Mouse (Mus musculus): ENCODE measurements at regions not wholly inside any gene's neighbourhood (a gene's known extent, or its start where the extent isn't known, plus 50 kb on each side); places are given as distances from the start of the nearest gene placed in this dataset.

DNA sequence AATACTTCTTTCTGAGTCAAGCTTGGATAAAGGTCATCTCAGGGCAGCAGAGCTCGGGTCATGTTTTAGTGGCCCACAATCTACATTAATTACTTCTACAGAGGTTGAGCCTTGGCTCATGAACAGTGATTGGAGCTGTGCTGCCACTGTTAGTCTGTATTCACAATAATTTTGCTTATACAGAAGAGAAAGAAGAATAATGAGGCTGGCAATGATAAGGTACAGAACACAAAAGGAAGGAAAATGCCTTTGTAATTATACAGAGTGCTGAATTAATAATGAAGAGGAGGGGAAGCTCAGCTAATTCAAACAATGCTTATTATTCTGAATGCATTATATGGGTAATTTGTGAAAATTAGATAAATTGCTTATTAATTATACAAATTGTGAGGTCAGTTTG, 573.9 kb upstream of the Cblb start:
- no peak for DNase-seq (ENCODE audit: low spot score in 2 of 2)

- DNase-seq (ENCODE audit: low spot score in 2 of 2): no peak
Observed at GRCm38 (mm10) chr16:51475690-51476089, 555.3 kb upstream of the Cblb start.

- DNase-seq (ENCODE audit: low spot score in 2 of 2): no peak
Observed at GRCm38 (mm10) chr16:51496096-51496495, 534.9 kb upstream of the Cblb start.

DNA sequence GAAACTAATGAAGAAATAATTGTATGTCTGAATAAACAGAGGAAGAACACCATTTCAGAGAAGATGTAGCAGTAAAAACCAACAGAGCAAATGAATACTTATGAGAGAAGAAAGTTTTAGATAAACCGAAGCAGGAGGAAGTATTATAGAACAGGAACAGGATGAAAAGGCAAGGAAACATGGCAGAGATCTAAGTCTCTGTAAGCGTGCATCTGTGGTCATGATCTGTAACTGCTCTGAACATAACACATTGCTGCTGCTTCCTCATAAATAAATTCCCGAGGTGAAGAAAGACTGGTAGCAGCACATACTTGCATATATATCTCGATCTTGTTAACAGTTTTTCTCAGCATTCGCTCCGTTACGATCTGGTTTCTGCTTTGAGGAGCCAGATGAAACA, 533.2 kb upstream of the Cblb start:
- DNase-seq (ENCODE audit: low spot score in 2 of 2): no peak

- DNase-seq (ENCODE audit: low spot score in 2 of 2): no peak
Observed at GRCm38 (mm10) chr16:51517079-51517478, 513.9 kb upstream of the Cblb start.

DNA sequence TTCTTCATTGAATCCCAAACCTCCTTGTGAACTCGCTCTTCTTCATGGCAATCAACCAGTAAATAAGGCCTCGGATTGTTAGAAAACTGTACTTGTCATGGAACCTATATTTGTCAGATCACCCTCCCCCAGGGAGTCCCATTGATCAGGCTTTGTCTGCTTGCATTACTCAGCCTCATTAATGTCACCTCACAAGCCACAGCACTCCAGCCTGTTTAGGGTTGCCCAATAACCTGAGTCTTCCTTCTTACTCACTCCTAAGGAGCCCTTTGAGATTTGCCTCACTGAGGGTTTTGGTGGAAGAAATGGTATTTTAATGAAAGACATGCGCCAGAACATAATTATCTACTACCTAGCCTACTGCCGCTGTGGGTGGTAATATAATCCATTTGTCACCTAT, 510.3 kb upstream of the Cblb start:
- DNase-seq (ENCODE audit: low spot score in 2 of 2): no peak

DNA sequence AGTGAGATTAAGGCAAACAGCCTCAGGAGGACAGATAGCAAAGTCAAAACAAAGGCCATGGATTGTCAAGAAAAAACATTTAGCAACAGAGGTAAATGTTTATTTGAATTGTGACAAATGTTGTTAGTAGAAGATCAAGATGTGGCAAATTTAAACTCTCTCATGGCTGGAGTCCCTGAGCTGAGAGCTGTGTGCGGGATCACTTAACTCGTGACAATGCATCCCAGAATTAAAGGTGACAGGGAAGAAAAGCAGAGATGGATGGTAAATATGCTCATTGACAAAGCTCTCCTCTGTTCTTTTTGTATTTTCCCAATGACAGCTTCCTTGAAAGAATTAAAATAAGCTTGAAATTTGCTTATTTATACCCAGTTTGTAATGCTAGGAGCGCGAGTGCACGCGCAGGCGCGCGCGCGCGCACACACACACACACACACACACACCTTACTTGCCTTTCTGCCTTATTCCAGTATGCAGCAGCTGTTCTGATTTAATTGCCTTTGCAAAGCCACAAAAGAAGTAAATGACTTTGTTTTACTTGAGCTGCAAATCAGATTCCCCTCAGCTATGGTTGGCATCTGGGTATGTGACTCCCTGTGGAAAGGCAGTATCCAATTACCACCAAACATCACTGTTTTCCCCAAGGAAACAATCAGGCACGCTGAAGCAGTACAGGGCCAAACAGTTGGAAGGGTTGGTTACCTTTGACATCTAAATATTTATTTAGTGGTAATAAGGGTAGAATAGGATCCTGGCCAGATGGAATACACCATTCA, 509.5 kb upstream of the Cblb start:
- DNase-seq (ENCODE audit: low spot score in 2 of 2): no peak

DNA sequence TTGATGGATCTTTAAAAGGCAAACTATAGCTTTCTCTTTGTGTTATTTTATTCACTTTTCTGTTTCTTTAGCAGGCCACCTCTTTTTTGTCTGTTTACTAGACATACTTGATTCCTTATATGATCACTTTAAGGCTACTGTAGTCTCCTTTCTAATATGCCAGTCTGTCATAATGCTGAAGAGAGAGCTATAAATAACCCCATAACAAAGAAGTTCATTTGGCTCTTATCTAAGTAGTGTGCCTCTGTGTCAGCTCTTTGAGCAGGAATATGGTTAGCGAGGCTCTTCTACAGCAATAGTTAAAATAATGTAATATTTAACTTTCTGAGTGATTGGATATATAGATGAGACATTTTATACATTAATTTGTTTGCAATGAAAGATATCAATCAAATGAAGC, 507.0 kb upstream of the Cblb start:
- DNase-seq (ENCODE audit: low spot score in 2 of 2): no peak

DNA sequence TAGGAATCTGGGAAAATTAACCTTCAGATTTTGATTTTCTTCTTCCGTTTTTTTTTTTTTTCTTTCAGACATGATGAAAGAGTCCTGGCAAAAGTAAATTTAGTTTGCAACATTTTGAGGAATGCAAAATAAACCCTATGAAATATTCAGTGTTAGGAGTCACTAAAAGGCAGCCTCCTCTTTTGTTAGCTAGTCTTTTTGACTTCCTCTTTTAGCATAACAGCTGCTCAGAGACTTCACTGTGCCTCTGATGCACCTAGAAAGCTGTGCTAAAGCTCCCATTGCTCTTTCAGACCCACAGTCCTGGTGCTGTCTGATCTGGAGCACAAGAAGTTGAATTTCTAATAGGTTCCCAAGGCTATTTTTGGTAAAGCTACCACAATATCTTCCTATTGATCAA, 498.5 kb upstream of the Cblb start:
- no peak for DNase-seq (ENCODE audit: low spot score in 2 of 2)

- no peak for DNase-seq (ENCODE audit: low spot score in 2 of 2)
Observed at GRCm38 (mm10) chr16:51543769-51544168, 487.3 kb upstream of the Cblb start.

DNA sequence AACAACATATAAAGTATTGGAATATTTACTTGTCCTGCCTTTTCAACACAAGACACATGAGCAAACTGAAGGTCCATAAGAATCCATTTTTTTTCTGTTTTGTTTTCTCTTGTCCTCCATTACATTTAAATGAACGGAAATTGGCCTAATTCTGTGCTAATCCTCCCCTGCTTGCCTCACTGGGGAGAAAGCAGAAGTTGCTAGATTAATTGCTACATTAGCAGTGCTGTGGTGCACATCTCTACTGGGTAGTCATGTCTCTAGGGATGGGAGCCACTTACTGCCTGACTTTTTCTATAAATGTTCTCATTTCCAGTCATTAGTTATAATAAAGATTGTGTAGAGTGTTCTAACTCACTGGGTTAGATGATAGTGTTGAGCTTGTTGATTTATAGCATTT, 484.0 kb upstream of the Cblb start:
- DNase-seq (ENCODE audit: low spot score in 2 of 2): no peak

GRCm38 (mm10) chr16:51562866-51563658, 468.0 kb upstream of the Cblb start:
- DNase-seq (ENCODE audit: low spot score in 2 of 2): no peak

DNA sequence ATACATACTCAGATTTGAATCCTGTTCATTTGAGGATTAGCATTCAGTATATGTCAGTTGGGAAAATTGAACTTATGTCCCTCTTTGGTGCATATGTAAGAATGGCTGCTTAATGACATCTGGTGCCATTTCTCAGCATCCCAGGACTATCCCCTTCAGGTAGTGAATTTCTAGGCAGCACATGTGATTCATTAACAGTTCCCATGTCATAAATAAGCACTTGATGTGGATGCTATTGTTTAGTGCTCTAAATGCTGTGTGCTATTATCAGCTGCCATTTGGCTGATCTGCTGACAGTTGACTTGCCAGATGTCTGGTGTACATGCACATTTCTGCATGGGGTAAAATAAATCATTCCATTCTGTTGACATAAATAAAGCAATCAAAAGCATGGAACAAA, 467.0 kb upstream of the Cblb start:
- DNase-seq (ENCODE audit: low spot score in 2 of 2): no peak

GRCm38 (mm10) chr16:51577915-51578593, 453.0 kb upstream of the Cblb start:
- DNase-seq (ENCODE audit: low spot score in 2 of 2): no peak

DNA sequence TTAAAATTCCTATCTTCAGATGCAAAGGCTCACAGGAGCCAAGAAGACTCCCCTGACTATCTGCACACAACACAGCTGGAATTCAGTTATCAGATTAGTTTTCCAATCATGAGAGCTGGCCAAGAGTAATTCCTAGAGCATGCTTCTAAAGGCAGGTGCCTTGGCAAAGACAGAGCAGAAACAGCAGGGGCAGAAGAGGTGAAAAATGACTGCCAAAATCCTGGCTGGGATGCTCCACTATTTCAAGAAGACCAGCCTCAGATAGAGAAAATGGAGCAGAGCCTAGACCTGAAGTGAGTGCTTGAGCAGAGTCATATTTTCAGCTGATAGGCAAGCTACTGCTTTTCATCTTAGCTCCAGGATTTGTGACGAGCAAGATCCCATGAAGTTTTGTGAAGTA, 450.5 kb upstream of the Cblb start:
- no peak for DNase-seq (ENCODE audit: low spot score in 2 of 2)

DNA sequence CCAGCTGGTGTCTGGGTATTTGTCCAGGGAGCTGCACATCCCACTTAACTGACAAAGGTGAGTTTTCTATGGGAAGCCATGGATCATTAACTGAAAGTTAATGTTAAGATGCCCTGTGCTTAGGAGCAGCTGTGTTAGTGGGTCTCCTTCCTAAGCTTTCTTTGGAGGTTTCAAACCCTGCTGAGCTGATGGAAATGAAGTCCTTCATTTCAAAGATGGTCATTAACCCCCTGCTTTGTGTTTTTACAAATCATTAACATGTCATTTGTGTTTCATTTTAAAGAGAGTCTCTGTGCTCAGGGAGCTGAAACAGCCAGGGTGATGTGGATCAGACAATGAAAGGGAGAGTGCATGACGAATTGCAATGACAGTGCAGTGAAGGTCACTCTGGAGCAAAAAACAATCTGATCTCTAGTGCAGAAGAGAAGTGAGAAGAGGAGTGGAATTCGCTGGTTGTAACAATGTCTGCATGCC, 441.1 kb upstream of the Cblb start:
- DNase-seq (ENCODE audit: low spot score in 2 of 2): no peak

DNA sequence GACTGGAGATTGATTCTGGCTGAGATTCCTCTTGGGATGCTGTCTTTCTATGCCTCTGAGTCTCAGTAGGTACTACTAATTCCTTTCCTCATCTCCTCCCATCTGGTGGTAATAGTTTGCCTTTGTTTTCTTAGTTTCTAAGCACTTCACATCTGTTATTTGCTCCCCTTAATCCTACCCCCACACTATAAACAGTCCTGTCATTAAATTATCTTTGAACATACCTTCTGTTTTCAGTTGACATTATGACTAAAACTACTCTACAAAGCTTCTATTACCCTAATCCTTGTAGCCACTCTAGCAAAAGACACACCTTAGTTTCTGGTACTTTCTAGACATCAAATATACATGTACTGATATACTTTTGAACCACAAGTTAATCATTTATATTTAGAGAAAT, 413.4 kb upstream of the Cblb start:
- no peak for DNase-seq (ENCODE audit: low spot score in 2 of 2)

DNA sequence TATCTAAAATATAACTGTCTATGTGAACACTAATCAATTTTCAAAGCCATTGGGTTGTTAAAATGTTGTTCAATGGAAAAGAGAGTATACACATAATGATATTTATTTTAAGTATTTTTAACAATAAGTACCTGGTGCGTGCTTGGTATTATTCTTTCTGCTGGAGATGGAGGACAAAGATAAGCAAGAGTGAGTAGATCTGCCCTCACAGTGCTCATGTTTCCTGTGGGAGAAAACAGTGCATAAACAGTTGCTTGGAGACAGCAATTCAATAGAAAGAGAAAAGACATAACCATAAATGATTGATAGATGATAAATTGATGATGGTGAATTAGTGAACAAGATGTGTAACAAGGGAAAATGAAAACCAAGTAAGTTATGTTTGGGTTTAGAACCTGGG, 384.4 kb upstream of the Cblb start:
- no peak for DNase-seq (ENCODE audit: low spot score in 2 of 2)

DNA sequence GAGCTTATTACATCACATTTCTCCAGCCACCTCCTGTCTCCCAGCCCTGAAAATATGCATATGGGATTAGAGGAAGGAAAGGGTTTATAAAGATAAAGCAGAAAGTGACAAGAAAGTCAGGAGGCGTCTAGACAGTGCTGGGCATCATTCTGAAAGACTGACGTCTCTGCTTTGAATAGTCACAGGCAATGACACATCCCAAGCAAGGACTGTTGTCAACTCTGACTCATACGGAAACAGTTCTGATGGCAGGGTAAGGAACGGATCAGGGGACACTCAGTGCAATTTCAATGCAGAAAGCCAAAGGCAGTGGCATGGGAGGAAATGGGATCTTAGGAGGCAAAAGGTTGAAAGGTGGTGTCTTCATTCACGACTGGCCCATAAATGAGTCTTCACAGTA, 380.9 kb upstream of the Cblb start:
- no peak for DNase-seq (ENCODE audit: low spot score in 2 of 2)

GRCm38 (mm10) chr16:51650683-51651082, 380.3 kb upstream of the Cblb start:
- DNase-seq (ENCODE audit: low spot score in 2 of 2): no peak

- no peak for DNase-seq (ENCODE audit: low spot score in 2 of 2)
Observed at GRCm38 (mm10) chr16:51661693-51662092, 369.3 kb upstream of the Cblb start.

DNA sequence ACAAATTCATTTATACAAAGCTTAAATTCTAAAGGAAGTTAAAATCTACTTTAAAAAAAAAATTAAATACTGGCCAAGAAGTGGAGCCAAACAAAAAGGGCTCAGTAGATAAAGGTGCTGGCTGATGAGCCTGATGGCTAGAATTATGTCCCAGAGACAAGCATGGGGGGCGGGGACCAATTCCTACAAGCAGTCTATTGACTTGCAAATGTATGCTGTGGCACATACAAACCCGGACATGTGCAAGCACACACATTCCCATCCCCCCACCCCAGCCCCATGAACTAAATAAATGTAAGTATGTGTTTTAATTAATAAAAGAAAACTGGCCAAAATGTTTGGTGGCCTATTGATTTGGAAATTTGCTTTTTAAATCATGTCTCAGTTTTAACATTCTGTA, 366.7 kb upstream of the Cblb start:
- DNase-seq (ENCODE audit: low spot score in 2 of 2): no peak

- DNase-seq (ENCODE audit: low spot score in 2 of 2): peak in 1 of 2 experiments; percentile 1
Observed at GRCm38 (mm10) chr16:51675101-51675500, 355.9 kb upstream of the Cblb start.
